In genomic region chr5:5343267-5343666, GRCm38 (mm10) we compare ENCODE assay signal across 9 mouse cellular contexts.
A peak's percentile ranks its signal among the peaks of the same experiment; 100 is the strongest.
DNase-seq lines count a peak whose midpoint lies in the region; ATAC-seq lines count a peak whose summit lies in the region.
"Had no signal": no experiment of that assay in that cellular context is flagged by ENCODE, and none has a peak within 500 bp of the region (broad histone marks: within the 10 kb centered on the region; RNA-seq: fewer than 3 reads in every experiment).

No protein-coding gene starts in this region.

- H3K36me3 ChIP-seq in neural tube, embryonic 11.5 days (ENCODE audit: control insufficient read depth, insufficient read depth, low read length): no peaks in the 10 kb centered on the region
- H3K36me3 ChIP-seq in hindbrain, embryonic 15.5 days: no peaks in the 10 kb centered on the region
- no peaks in the 10 kb centered on the region for H3K36me3 ChIP-seq in midbrain, embryonic 15.5 days (replicated peaks)

- no peak overlapping the region for H3K9ac ChIP-seq in neural tube, embryonic 11.5 days (ENCODE audit: low read length)
- H3K9ac ChIP-seq in hindbrain, embryonic 15.5 days: no peak overlapping the region
- H3K9ac ChIP-seq in midbrain, embryonic 15.5 days: no peak overlapping the region
- H3K9ac ChIP-seq: liver, embryonic 14.5 days had no signal

- no peaks in the 10 kb centered on the region for H3K27me3 ChIP-seq in neural tube, embryonic 11.5 days (ENCODE audit: control insufficient read depth, insufficient read depth, low read length)
- H3K27me3 ChIP-seq in hindbrain, embryonic 15.5 days: no peaks in the 10 kb centered on the region
- H3K27me3 ChIP-seq in midbrain, embryonic 15.5 days (replicated peaks): no peaks in the 10 kb centered on the region

- ATAC-seq in neural tube, embryonic 11.5 days (ENCODE audit: insufficient read depth, low FRiP score, low TSS enrichment): peak; percentile 49; the same call in 1 of the 2 replicates
- ATAC-seq in hindbrain, embryonic 15.5 days (ENCODE audit: low FRiP score, low read depth): peak; percentile 49; the same call in 1 of the 2 replicates
- peak; percentile 82 for ATAC-seq in midbrain, embryonic 15.5 days (replicated peaks)
- ATAC-seq in megakaryocyte-erythroid progenitor cell, adult 5-6 weeks (replicated peaks; ENCODE audit: low FRiP score, low TSS enrichment, poor library complexity, severe bottlenecking): no peak

- no peaks in the 10 kb centered on the region for H3K9me3 ChIP-seq in neural tube, embryonic 11.5 days (ENCODE audit: control insufficient read depth, low read length)
- H3K9me3 ChIP-seq in hindbrain, embryonic 15.5 days: no peaks in the 10 kb centered on the region
- 0 out of 2 replicates have a peak, but pooled peaks cover 2% of the 10 kb centered on the region for H3K9me3 ChIP-seq in midbrain, embryonic 15.5 days

- H3K4me1 ChIP-seq in neural tube, embryonic 11.5 days (ENCODE audit: control insufficient read depth, insufficient read depth, low read length): 0 out of 2 replicates have a peak, but pooled peaks cover 5% of the 10 kb centered on the region
- H3K4me1 ChIP-seq in hindbrain, embryonic 15.5 days (replicated peaks): peaks cover 28% of the 10 kb centered on the region
- peaks cover 26% of the 10 kb centered on the region for H3K4me1 ChIP-seq in midbrain, embryonic 15.5 days

- WGBS in neural tube, embryonic 11.5 days: 76% methylated on average over 2 of the region's 2 CpGs
- WGBS in hindbrain, embryonic 15.5 days: 56% methylated on average over 2 of the region's 2 CpGs
- 44% methylated on average over 2 of the region's 2 CpGs for WGBS in midbrain, embryonic 15.5 days

- H3K4me3 ChIP-seq in neural tube, embryonic 11.5 days (ENCODE audit: low read depth, low read length): no peak overlapping the region
- no peak overlapping the region for H3K4me3 ChIP-seq in hindbrain, embryonic 15.5 days
- no peak overlapping the region for H3K4me3 ChIP-seq in midbrain, embryonic 15.5 days

- DNase-seq in neural tube, embryonic 11.5 days (ENCODE audit: low spot score): no peak
- DNase-seq in neural tube, embryonic 10.5 days (ENCODE audit: extremely low spot score, low spot score): no peak
- DNase-seq in gastrocnemius, postnatal 10 days: peak; percentile 25
- DNase-seq in layer of hippocampus, adult 9-11 months: no peak
- DNase-seq in urinary bladder, adult 18-20 months (ENCODE audit: low spot score in 2 of 2): no peak

- H3K27ac ChIP-seq in neural tube, embryonic 11.5 days (ENCODE audit: low read depth, low read length): no peak overlapping the region
- peak overlapping the region; percentile 74 for H3K27ac ChIP-seq in hindbrain, embryonic 15.5 days (replicated peaks)
- peak overlapping the region; percentile 69 for H3K27ac ChIP-seq in midbrain, embryonic 15.5 days
- H3K27ac ChIP-seq: liver, embryonic 14.5 days had no signal

- H3K4me2 ChIP-seq in neural tube, embryonic 11.5 days (ENCODE audit: low read depth): no peak overlapping the region
- no peak overlapping the region for H3K4me2 ChIP-seq in hindbrain, embryonic 15.5 days
- H3K4me2 ChIP-seq in midbrain, embryonic 15.5 days: no peak overlapping the region
